Comparison of ENCODE assay signal across 9 mouse cellular contexts in genomic region chr5:120999573-120999972, GRCm38 (mm10). TPM values are rescaled to one million over a fixed set of nuclear protein-coding genes. Genes with fewer than 3 reads are reported as not detected.
A peak's percentile ranks its signal among the peaks of the same experiment; 100 is the strongest.
DNase-seq lines count a peak whose midpoint lies in the region; ATAC-seq and TF ChIP-seq lines count a peak whose summit lies in the region.
"Had no signal": no experiment of that assay in that cellular context is flagged by ENCODE, and none has a peak within 500 bp of the region (broad histone marks: within the 10 kb centered on the region; RNA-seq: fewer than 3 reads in every experiment).

No protein-coding gene starts in this region.

- TF ChIP-seq CTCF in lung, postnatal 0 days (IDR thresholded peaks at IDR 0.05): peak; percentile 45
- TF ChIP-seq CTCF in cortical plate, adult 2 months (IDR thresholded peaks at IDR 0.05; ENCODE audit: extremely low read depth, insufficient read depth, low read length): peak; percentile 59

- TF ChIP-seq EP300 in lung, postnatal 0 days (IDR thresholded peaks at IDR 0.05): no peak

- no peak for TF ChIP-seq POLR2A in cortical plate, adult 2 months (IDR thresholded peaks at IDR 0.05; ENCODE audit: extremely low read depth, insufficient read depth, low read length)

- no peaks in the 10 kb centered on the region for H3K4me1 ChIP-seq in lung, postnatal 0 days (ENCODE audit: insufficient read depth, low read depth, low read length)
- H3K4me1 ChIP-seq in cortical plate, adult 2 months (ENCODE audit: control insufficient read depth, insufficient read depth, low read length): peaks cover 6% of the 10 kb centered on the region

- no peaks in the 10 kb centered on the region for H3K9me3 ChIP-seq in lung, postnatal 0 days (ENCODE audit: low read length)

- no peak overlapping the region for H3K27ac ChIP-seq in lung, postnatal 0 days (ENCODE audit: low read length)
- no peak overlapping the region for H3K27ac ChIP-seq in cortical plate, adult 2 months (ENCODE audit: insufficient read depth, low read length)
- H3K27ac ChIP-seq: macrophage had no signal

- WGBS in lung, postnatal 0 days: 36% methylated on average over 12 of the region's 12 CpGs

- peak; percentile 53 for DNase-seq in cerebellum, adult 9-11 months
- DNase-seq in cerebellum, adult 8-10 months: no peak
- no peak for DNase-seq in lung, postnatal 0 days (ENCODE audit: low spot score)
- no peak for DNase-seq in lung, postnatal 14 days
- DNase-seq in splenic B cell, adult 2 months (ENCODE audit: low read depth, low spot score): peak; percentile 37
- no peak for DNase-seq in heart, adult 9 months (ENCODE audit: low spot score in 2 of 2)
- no peak for DNase-seq in frontal cortex, postnatal 36 days (ENCODE audit: low spot score in 2 of 2)

- H3K4me3 ChIP-seq in lung, postnatal 0 days (ENCODE audit: low read depth, low read length): no peak overlapping the region
- no peak overlapping the region for H3K4me3 ChIP-seq in cortical plate, adult 2 months (ENCODE audit: insufficient read depth, low read length)

- H3K27me3 ChIP-seq in lung, postnatal 0 days (replicated peaks; ENCODE audit: insufficient read depth, low read length): no peaks in the 10 kb centered on the region
- H3K27me3 ChIP-seq in splenic B cell, adult 2 months (ENCODE audit: control insufficient read depth, insufficient read depth, low read length, poor library complexity, severe bottlenecking): no peaks in the 10 kb centered on the region

- ATAC-seq in lung, postnatal 0 days: no peak

- no peak overlapping the region for H3K9ac ChIP-seq in lung, postnatal 0 days (replicated peaks; ENCODE audit: low read depth)

- no peaks in the 10 kb centered on the region for H3K36me3 ChIP-seq in lung, postnatal 0 days (ENCODE audit: insufficient read depth, low read length)
- H3K36me3 ChIP-seq in splenic B cell, adult 2 months (ENCODE audit: control insufficient read depth, insufficient read depth, low read length, poor library complexity, severe bottlenecking): no peaks in the 10 kb centered on the region

- no peak overlapping the region for H3K4me2 ChIP-seq in lung, postnatal 0 days (replicated peaks; ENCODE audit: low read depth, low read length)

RNA-seq across cellular contexts. Expression of gene Rph3a, which starts 10.3 kb away (rescaled TPM):
- not detected in 2 replicates for polyA plus RNA-seq in lung, postnatal 0 days (2015; fragmentation: Nextera tagmentation; extraction: Ambion mirVana)
- polyA plus RNA-seq in cortical plate, adult 2 months (2012; rRNA removed): 256 and 278 TPM in 2 replicates
- polyA plus RNA-seq: macrophage had no signal

Comparison
In these comparisons a context has a peak if more than half of its experiments do, and no peak if none do; other contexts are left out.
1. DNase-seq: peak in cerebellum, adult 9-11 months (single experiment) and splenic B cell, adult 2 months (single experiment); none in cerebellum, adult 8-10 months (single experiment), lung, postnatal 0 days (single experiment), lung, postnatal 14 days (single experiment), heart, adult 9 months (0 of 2) and frontal cortex, postnatal 36 days (0 of 2).
2. RNA of gene Rph3a, which starts 10.3 kb away (polyA plus RNA-seq): 256 to 278 TPM in cortical plate, adult 2 months; not detected in lung, postnatal 0 days; every median in the first group is over 100 times any median in the second.